Mouse (Mus musculus): ENCODE results near the gene Pofut1. TPM values are rescaled to one million over a fixed set of nuclear protein-coding genes. Genes with fewer than 3 reads are reported as not detected.

The Pofut1 gene
- polyA plus RNA-seq, 1 experiment from 2014 or later: 8.2 TPM

DNA sequence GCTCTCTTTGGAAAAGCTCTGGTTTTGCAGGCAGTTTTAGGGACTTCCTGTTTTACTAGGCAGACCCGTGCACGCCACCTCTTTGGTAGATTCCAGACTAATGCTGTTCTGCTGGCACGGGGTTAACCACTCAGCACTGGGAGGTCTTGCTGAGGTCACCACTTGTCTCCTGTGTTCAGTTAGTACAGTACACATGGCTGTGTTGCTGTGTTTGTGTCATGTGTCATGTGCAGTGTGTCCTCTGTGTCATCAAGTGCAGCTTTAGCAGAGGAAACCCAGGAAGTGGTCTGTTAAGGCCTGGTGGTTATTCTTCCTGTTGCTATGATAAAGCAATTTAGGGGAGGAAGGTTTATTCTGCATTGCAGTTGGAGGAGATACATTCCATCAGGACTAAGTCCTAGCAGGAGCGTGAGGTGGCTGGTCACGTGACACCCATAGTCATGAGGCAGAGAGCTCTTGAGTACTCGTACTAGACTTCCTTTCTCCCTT lies 26.5 kb upstream of the Pofut1 start:
- ATAC-seq (ENCODE audit: insufficient read depth, low FRiP score): no peak

DNA sequence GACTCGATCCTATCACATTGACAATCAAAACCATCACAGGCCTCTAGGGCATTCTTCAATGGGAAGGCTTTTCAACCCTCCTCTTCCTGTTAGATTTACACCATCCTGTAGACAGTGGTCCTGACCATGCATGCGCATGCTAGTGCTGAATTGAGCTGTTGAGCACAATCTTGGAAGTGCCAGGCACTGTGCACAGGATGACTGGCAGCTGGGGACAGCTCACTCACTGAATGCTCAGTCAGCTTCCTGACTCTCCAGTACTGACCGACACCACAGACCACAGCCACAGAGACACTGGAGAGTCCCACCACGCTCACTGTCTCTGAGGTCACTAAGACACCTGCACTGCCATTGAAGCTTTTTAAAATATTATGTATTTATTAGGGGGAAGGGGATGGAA lies 25.9 kb upstream of the Pofut1 start:
- Histone ChIP-seq H3K4me1 (ENCODE audit: control insufficient read depth, insufficient read depth, low read length) (no peaks in the 10 kb centered on the region), H3K4me2 (ENCODE audit: low read depth, low read length) (no peak overlapping the region), H3K36me3 (ENCODE audit: control insufficient read depth, insufficient read depth, low read length) (no peaks in the 10 kb centered on the region), H3K27ac (ENCODE audit: low read length) (no peak overlapping the region), H3K9ac (ENCODE audit: low read length) (no peak overlapping the region), H3K27me3 (ENCODE audit: control insufficient read depth, insufficient read depth, low read length) (no peaks in the 10 kb centered on the region), H3K9me3 (replicated peaks; ENCODE audit: control insufficient read depth, low read length) (no peaks in the 10 kb centered on the region), H3K4me3 (replicated peaks; ENCODE audit: low read length) (no peak overlapping the region)
- WGBS: 76% methylated on average over 4 of the region's 4 CpGs
- no peak for ATAC-seq (ENCODE audit: insufficient read depth, low FRiP score)

More for the DNA sequence above, 26.5 kb upstream of the Pofut1 start:
- H3K9me3 ChIP-seq (replicated peaks; ENCODE audit: control insufficient read depth, low read length): no peaks in the 10 kb centered on the region
- H3K4me3 ChIP-seq (replicated peaks; ENCODE audit: low read length): no peak overlapping the region
- no peaks in the 10 kb centered on the region for H3K4me1 ChIP-seq (ENCODE audit: control insufficient read depth, insufficient read depth, low read length)
- no peak overlapping the region for H3K27ac ChIP-seq (ENCODE audit: low read length)
- no peak overlapping the region for H3K4me2 ChIP-seq (ENCODE audit: low read depth, low read length)
- WGBS: 53% methylated on average over 6 of the region's 6 CpGs
- no peak overlapping the region for H3K9ac ChIP-seq (ENCODE audit: low read length)
- H3K36me3 ChIP-seq (ENCODE audit: control insufficient read depth, insufficient read depth, low read length): 0 out of 2 replicates have a peak, but pooled peaks cover 2% of the 10 kb centered on the region
- H3K27me3 ChIP-seq (ENCODE audit: control insufficient read depth, insufficient read depth, low read length): no peaks in the 10 kb centered on the region

DNA sequence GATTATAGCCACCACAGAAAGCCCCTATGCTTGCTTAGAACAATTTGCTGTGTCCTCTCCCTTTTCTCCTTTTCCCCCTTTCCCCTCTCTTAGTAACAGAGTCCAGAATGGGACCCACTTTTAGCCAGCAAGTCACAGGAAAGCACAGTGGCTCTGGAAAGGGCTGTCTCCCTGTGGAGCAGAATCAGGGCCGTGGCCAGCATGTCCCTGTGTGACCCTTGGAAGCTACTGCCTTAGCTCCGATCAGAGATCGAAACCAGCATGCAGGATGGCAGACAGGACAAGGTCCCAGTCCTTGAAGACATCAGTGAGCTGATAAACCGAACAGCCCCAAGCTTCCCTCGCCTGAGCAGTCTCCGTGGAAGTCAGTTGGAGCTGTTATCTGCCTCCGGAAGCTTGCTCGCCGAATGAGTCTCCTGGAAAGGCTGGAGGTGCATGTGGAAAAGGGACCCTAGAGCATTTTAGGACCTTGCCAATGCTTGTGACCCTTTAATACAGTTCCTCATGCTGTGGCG lies 23.4 kb upstream of the Pofut1 start:
- Histone ChIP-seq H3K4me1 (ENCODE audit: control insufficient read depth, insufficient read depth, low read length) (no peaks in the 10 kb centered on the region), H3K27me3 (ENCODE audit: control insufficient read depth, insufficient read depth, low read length) (no peaks in the 10 kb centered on the region), H3K36me3 (ENCODE audit: control insufficient read depth, insufficient read depth, low read length) (no peaks in the 10 kb centered on the region), H3K9ac (ENCODE audit: low read length) (no peak overlapping the region), H3K4me2 (ENCODE audit: low read depth, low read length) (no peak overlapping the region), H3K9me3 (replicated peaks; ENCODE audit: control insufficient read depth, low read length) (no peaks in the 10 kb centered on the region), H3K27ac (ENCODE audit: low read length) (no peak overlapping the region), H3K4me3 (replicated peaks; ENCODE audit: low read length) (no peak overlapping the region)
- WGBS: 83% methylated on average over 10 of the region's 10 CpGs
- no peak for ATAC-seq (ENCODE audit: insufficient read depth, low FRiP score)

DNA sequence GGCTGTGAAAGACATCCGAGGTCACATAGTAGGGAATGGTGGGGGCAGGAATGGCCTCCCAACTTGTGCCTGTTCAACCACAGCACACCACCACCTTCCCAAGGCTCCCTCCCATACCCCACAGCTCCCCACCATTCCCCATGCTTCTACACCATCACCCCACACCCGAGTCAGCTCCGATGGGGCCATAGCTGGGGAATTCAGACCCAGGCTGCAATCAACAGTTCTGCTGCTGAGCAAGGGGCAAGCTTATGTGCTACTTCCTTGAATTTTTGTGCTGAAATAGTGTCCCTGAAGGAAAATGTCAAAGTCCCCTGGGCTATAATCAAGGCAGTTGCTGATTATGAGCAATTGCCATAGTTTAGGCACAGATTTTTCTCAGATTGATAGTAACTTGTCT lies 22.8 kb upstream of the Pofut1 start:
- Histone ChIP-seq H3K4me1 (ENCODE audit: control insufficient read depth, insufficient read depth, low read length) (no peaks in the 10 kb centered on the region), H3K4me2 (ENCODE audit: low read depth, low read length) (no peak overlapping the region), H3K9me3 (replicated peaks; ENCODE audit: control insufficient read depth, low read length) (no peaks in the 10 kb centered on the region), H3K36me3 (ENCODE audit: control insufficient read depth, insufficient read depth, low read length) (no peaks in the 10 kb centered on the region), H3K9ac (ENCODE audit: low read length) (no peak overlapping the region), H3K27me3 (ENCODE audit: control insufficient read depth, insufficient read depth, low read length) (no peaks in the 10 kb centered on the region), H3K27ac (ENCODE audit: low read length) (no peak overlapping the region), H3K4me3 (replicated peaks; ENCODE audit: low read length) (no peak overlapping the region)
- ATAC-seq (ENCODE audit: insufficient read depth, low FRiP score): no peak
- WGBS: 74% methylated on average over 3 of the region's 3 CpGs

DNA sequence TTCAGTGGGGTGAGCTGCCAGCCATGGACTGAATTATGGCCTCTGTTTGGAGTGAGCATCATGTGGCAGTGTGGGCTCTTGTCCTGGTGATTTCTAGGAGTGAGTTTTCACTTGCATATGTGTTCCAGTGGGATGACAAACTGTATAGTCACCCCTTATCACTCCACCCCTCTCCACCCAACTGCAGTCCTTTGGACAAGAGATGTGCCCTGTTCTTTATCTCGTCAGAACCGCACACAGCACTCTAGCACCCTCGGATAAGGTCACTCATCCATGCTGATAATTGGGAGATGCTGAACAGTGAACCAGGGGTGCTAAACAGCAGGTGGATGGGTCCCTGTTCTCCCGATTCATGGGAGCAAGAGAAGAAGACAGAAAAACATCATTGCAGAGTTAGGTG lies 19.7 kb upstream of the Pofut1 start:
- H3K4me2 ChIP-seq (ENCODE audit: low read depth, low read length): no peak overlapping the region
- no peak overlapping the region for H3K27ac ChIP-seq (ENCODE audit: low read length)
- H3K9me3 ChIP-seq (replicated peaks; ENCODE audit: control insufficient read depth, low read length): no peaks in the 10 kb centered on the region
- no peak overlapping the region for H3K4me3 ChIP-seq (replicated peaks; ENCODE audit: low read length)
- ATAC-seq (ENCODE audit: insufficient read depth, low FRiP score): no peak
- peaks cover 7% of the 10 kb centered on the region; the same call in 1 of the 2 replicates for H3K4me1 ChIP-seq (ENCODE audit: control insufficient read depth, insufficient read depth, low read length)
- 80% methylated on average over 4 of the region's 4 CpGs for WGBS
- H3K36me3 ChIP-seq (ENCODE audit: control insufficient read depth, insufficient read depth, low read length): no peaks in the 10 kb centered on the region
- no peak overlapping the region for H3K9ac ChIP-seq (ENCODE audit: low read length)
- H3K27me3 ChIP-seq (ENCODE audit: control insufficient read depth, insufficient read depth, low read length): no peaks in the 10 kb centered on the region

DNA sequence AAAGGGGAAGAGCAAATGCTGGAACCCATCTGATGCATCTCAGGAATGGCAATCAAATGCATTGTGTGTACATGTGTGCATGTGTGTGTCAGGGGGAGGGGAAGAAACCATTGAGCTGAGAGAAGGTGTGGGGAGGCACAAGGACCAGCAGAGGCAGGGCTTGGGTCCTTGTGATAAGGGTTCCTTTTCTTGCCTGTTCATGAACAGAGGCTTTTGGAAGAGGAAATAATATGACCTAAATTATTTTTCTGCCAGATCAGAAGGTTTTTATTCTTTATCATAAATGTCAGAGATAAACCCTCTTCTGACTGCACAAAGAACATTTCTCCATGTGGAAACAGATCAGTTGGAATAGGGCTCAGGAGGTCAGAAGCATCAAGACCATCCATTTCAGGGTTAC lies 19.2 kb upstream of the Pofut1 start:
- Histone ChIP-seq H3K27ac (ENCODE audit: low read length) (no peak overlapping the region), H3K4me2 (ENCODE audit: low read depth, low read length) (no peak overlapping the region), H3K9ac (ENCODE audit: low read length) (no peak overlapping the region), H3K9me3 (replicated peaks; ENCODE audit: control insufficient read depth, low read length) (no peaks in the 10 kb centered on the region), H3K27me3 (ENCODE audit: control insufficient read depth, insufficient read depth, low read length) (no peaks in the 10 kb centered on the region), H3K36me3 (ENCODE audit: control insufficient read depth, insufficient read depth, low read length) (no peaks in the 10 kb centered on the region), H3K4me3 (replicated peaks; ENCODE audit: low read length) (no peak overlapping the region), H3K4me1 (ENCODE audit: control insufficient read depth, insufficient read depth, low read length) (peaks cover 7% of the 10 kb centered on the region; the same call in 1 of the 2 replicates)
- ATAC-seq (ENCODE audit: insufficient read depth, low FRiP score): no peak

DNA sequence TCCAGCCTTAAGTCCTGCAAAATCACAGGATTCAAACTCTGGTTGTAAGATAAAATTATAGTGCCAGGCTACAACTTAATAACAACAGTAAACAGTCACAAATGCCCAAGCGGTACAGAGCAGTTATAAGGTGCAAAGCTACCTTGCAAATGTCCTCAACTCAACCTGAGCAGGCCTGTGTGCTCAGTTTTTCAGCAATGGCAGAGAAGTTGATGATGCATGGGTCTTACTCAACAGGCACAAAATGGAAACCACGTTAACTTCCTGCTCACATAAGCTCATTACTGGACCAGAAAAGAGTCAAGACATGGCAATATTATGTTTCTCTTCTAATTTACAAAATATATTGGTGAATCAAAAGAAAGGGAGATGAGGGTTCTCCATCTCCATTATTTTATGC lies 18.8 kb upstream of the Pofut1 start:
- H3K4me1 ChIP-seq (ENCODE audit: control insufficient read depth, insufficient read depth, low read length): peaks cover 7% of the 10 kb centered on the region; the same call in 1 of the 2 replicates
- 90% methylated on average over 2 of the region's 2 CpGs for WGBS

DNA sequence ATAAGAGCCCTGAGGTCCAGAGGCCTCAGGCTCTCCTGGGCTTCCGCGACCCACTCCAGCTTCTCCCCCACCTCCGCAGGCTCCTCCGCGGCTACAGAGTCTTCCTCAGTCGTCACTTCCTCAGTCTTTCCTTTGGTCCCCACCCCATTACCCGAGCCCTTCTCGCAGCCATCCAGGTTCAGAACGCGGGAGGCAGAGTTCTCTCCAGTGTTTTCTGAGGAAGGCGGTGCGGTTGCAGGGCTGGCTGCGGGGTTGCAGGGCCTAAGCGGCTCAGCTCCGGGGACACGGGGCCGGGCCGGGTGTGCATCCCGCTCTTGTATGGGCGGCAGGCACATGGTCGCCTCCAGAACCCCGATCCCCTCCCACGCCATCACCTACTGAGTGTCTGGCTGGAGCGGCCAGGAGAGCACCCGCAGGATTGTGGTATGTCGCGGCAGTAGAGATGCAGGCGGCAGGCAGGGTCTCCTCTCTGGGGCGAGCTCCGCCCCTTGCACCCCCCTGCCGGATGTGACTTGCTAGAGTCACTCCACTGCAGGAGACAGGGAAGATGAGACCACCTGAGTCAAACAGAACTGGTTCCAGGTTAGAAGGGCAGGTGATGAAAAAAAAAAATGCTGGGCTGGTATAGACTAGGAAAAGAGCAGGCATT lies 16.3 kb upstream of the Pofut1 start, which contains the start of gene Tspyl3:
Gene Tspyl3 (minus strand): TSS at position 496 of the 649 bp plus-strand sequence.
- H3K4me1 ChIP-seq (ENCODE audit: control insufficient read depth, insufficient read depth, low read length): peaks cover 7% of the 10 kb centered on the region; the same call in 1 of the 2 replicates
- H3K4me2 ChIP-seq (ENCODE audit: low read depth, low read length): peak within 1 kb of the TSS; percentile 52
- WGBS: 1% methylated on average over 31 of the region's 31 CpGs
- H3K9me3 ChIP-seq (replicated peaks; ENCODE audit: control insufficient read depth, low read length): no peaks in the 10 kb centered on the region
- H3K4me3 ChIP-seq (replicated peaks; ENCODE audit: low read length): peak within 1 kb of the TSS; percentile 62
- peak; percentile 62 for ATAC-seq (ENCODE audit: insufficient read depth, low FRiP score)
- peak within 1 kb of the TSS; percentile 64 for H3K27ac ChIP-seq (ENCODE audit: low read length)
- peak within 1 kb of the TSS; percentile 80 for H3K9ac ChIP-seq (ENCODE audit: low read length)
- H3K27me3 ChIP-seq (ENCODE audit: control insufficient read depth, insufficient read depth, low read length): no peaks in the 10 kb centered on the region
- no peaks in the 10 kb centered on the region for H3K36me3 ChIP-seq (ENCODE audit: control insufficient read depth, insufficient read depth, low read length)

More for the DNA sequence above, 18.8 kb upstream of the Pofut1 start:
- H3K4me2 ChIP-seq (ENCODE audit: low read depth, low read length): no peak overlapping the region
- no peak overlapping the region for H3K27ac ChIP-seq (ENCODE audit: low read length)
- no peaks in the 10 kb centered on the region for H3K9me3 ChIP-seq (replicated peaks; ENCODE audit: control insufficient read depth, low read length)
- ATAC-seq (ENCODE audit: insufficient read depth, low FRiP score): no peak
- H3K36me3 ChIP-seq (ENCODE audit: control insufficient read depth, insufficient read depth, low read length): no peaks in the 10 kb centered on the region
- no peak overlapping the region for H3K9ac ChIP-seq (ENCODE audit: low read length)
- H3K27me3 ChIP-seq (ENCODE audit: control insufficient read depth, insufficient read depth, low read length): no peaks in the 10 kb centered on the region
- H3K4me3 ChIP-seq (replicated peaks; ENCODE audit: low read length): no peak overlapping the region

DNA sequence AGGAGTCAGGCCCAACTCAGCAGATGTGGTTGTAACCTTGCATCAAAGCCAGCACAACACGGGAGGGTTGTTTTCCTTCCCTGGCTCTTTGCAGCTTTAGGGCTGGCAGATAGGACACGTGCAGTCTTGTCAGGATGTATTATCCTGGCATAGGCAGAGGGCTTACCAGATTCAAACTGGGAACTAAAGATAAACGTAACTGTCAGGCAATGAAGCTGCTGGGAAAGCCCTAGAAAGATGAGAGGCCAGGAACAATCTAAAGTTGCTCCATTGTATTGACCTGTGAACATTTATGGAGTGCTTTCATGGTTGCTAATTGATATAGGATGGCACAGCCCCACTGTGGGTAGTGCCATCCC lies 15.8 kb upstream of the Pofut1 start:
- peak overlapping the region; percentile 80 for H3K9ac ChIP-seq (ENCODE audit: low read length)
- 8% methylated on average over 3 of the region's 3 CpGs for WGBS
- H3K27me3 ChIP-seq (ENCODE audit: control insufficient read depth, insufficient read depth, low read length): no peaks in the 10 kb centered on the region
- ATAC-seq (ENCODE audit: insufficient read depth, low FRiP score): peak; percentile 2; the same call in 1 of the 2 replicates
- H3K36me3 ChIP-seq (ENCODE audit: control insufficient read depth, insufficient read depth, low read length): peaks cover 5% of the 10 kb centered on the region; the same call in 1 of the 2 replicates
- no peaks in the 10 kb centered on the region for H3K9me3 ChIP-seq (replicated peaks; ENCODE audit: control insufficient read depth, low read length)
- H3K27ac ChIP-seq (ENCODE audit: low read length): peak overlapping the region; percentile 64; the same call in 1 of the 2 replicates
- H3K4me2 ChIP-seq (ENCODE audit: low read depth, low read length): peak overlapping the region; percentile 52
- peaks cover 7% of the 10 kb centered on the region; the same call in 1 of the 2 replicates for H3K4me1 ChIP-seq (ENCODE audit: control insufficient read depth, insufficient read depth, low read length)
- peak overlapping the region; percentile 62 for H3K4me3 ChIP-seq (replicated peaks; ENCODE audit: low read length)

Measured in stomach, embryonic 16.5 days (tissue).